Comparison of ENCODE assay signal across 8 mouse cellular contexts in genomic region chr1:20951300-20951763, GRCm38 (mm10). TPM values are rescaled to one million over a fixed set of nuclear protein-coding genes. Genes with fewer than 3 reads are reported as not detected.
DNase-seq lines count a peak whose midpoint lies in the region; ATAC-seq and TF ChIP-seq lines count a peak whose summit lies in the region.

TSS of gene Efhc1 (plus strand) at chr1:20951626.

- ATAC-seq in G1E (ENCODE audit: extremely low read depth, insufficient number of reproducible peaks, low FRiP score, poor library complexity, severe bottlenecking): no peak
- ATAC-seq in forebrain, embryonic 16.5 days: peak; percentile 97
- ATAC-seq in liver, postnatal 0 days: peak; percentile 98
- peak; percentile 98 for ATAC-seq in neural tube, embryonic 14.5 days (ENCODE audit: low read depth)

- peaks cover 13% of the 10 kb centered on the region for H3K27me3 ChIP-seq in G1E (ENCODE audit: insufficient read depth, low read length)
- H3K27me3 ChIP-seq in forebrain, embryonic 16.5 days (replicated peaks; ENCODE audit: control insufficient read depth, insufficient read depth, low read length): no peaks in the 10 kb centered on the region
- H3K27me3 ChIP-seq in liver, postnatal 0 days (ENCODE audit: insufficient read depth, low read length): no peaks in the 10 kb centered on the region
- H3K27me3 ChIP-seq in neural tube, embryonic 14.5 days (ENCODE audit: control insufficient read depth, insufficient read depth, low read length): no peaks in the 10 kb centered on the region
- H3K27me3 ChIP-seq in testis, adult 2 months (ENCODE audit: control insufficient read depth, insufficient read depth, low read length): no peaks in the 10 kb centered on the region

- H3K9ac ChIP-seq in forebrain, embryonic 16.5 days (replicated peaks; ENCODE audit: low read depth, low read length): peak within 1 kb of the TSS; percentile 61
- H3K9ac ChIP-seq in liver, postnatal 0 days (replicated peaks): peak within 1 kb of the TSS; percentile 59
- peak within 1 kb of the TSS; percentile 41 for H3K9ac ChIP-seq in neural tube, embryonic 14.5 days (replicated peaks; ENCODE audit: low read depth, low read length)

- intact Hi-C loops in heart, postnatal 25 days (cut with DNase I): loop anchor here (5.0 kb wide), 1 partner anchor 126 kb away; the partner anchor contains the start of gene Tram2

- TF ChIP-seq CTCF in G1E (IDR thresholded peaks at IDR 0.05; ENCODE audit: low read depth, low read length): no peak
- TF ChIP-seq CTCF in liver, postnatal 0 days (IDR thresholded peaks at IDR 0.05; ENCODE audit: low read depth): no peak
- no peak for TF ChIP-seq CTCF in testis, adult 2 months (IDR thresholded peaks at IDR 0.05; ENCODE audit: control insufficient read depth, insufficient read depth, insufficient replicate concordance, low read depth, low read length)

- TF ChIP-seq POLR2A in testis, adult 2 months (IDR thresholded peaks at IDR 0.05; ENCODE audit: control insufficient read depth, low read depth, low read length): peak; percentile 75

- TF ChIP-seq EP300 in liver, postnatal 0 days (IDR thresholded peaks at IDR 0.05; ENCODE audit: low read depth): no peak

- peak within 1 kb of the TSS; percentile 74 for H3K4me2 ChIP-seq in forebrain, embryonic 16.5 days (ENCODE audit: low read length)
- peak within 1 kb of the TSS; percentile 76 for H3K4me2 ChIP-seq in liver, postnatal 0 days (ENCODE audit: low read depth, low read length)
- peak within 1 kb of the TSS; percentile 60 for H3K4me2 ChIP-seq in neural tube, embryonic 14.5 days (ENCODE audit: low read depth, low read length)

- peak within 1 kb of the TSS; percentile 5; the same call in 1 of the 2 replicates for H3K4me3 ChIP-seq in G1E (ENCODE audit: low read depth, low read length)
- peak within 1 kb of the TSS; percentile 54 for H3K4me3 ChIP-seq in forebrain, embryonic 16.5 days (replicated peaks; ENCODE audit: low read length)
- H3K4me3 ChIP-seq in liver, postnatal 0 days (ENCODE audit: low read depth, low read length): peak within 1 kb of the TSS; percentile 47
- H3K4me3 ChIP-seq in neural tube, embryonic 14.5 days (ENCODE audit: low read depth, low read length): peak within 1 kb of the TSS; percentile 43
- H3K4me3 ChIP-seq in testis, adult 2 months (ENCODE audit: control insufficient read depth, low read depth, low read length): peak within 1 kb of the TSS; percentile 96

- no peaks in the 10 kb centered on the region for H3K36me3 ChIP-seq in G1E (replicated peaks)
- no peaks in the 10 kb centered on the region for H3K36me3 ChIP-seq in forebrain, embryonic 16.5 days (ENCODE audit: control insufficient read depth, insufficient read depth)
- no peaks in the 10 kb centered on the region for H3K36me3 ChIP-seq in liver, postnatal 0 days (replicated peaks; ENCODE audit: insufficient read depth, low read length)
- H3K36me3 ChIP-seq in neural tube, embryonic 14.5 days (ENCODE audit: control insufficient read depth, insufficient read depth, low read length): no peaks in the 10 kb centered on the region
- no peaks in the 10 kb centered on the region for H3K36me3 ChIP-seq in testis, adult 2 months (ENCODE audit: control insufficient read depth, insufficient read depth, low read length)

- no peaks in the 10 kb centered on the region for H3K9me3 ChIP-seq in G1E (replicated peaks)
- no peaks in the 10 kb centered on the region for H3K9me3 ChIP-seq in forebrain, embryonic 16.5 days (ENCODE audit: control insufficient read depth, low read length)
- no peaks in the 10 kb centered on the region for H3K9me3 ChIP-seq in liver, postnatal 0 days (ENCODE audit: low read length)
- no peaks in the 10 kb centered on the region for H3K9me3 ChIP-seq in neural tube, embryonic 14.5 days (ENCODE audit: control insufficient read depth, low read length)

- under 1% methylated on average over 22 of the region's 23 CpGs for WGBS in forebrain, embryonic 16.5 days
- 6% methylated on average over 23 of the region's 23 CpGs for WGBS in liver, postnatal 0 days (ENCODE audit: insufficient replicate concordance)
- 1% methylated on average over 22 of the region's 23 CpGs for WGBS in neural tube, embryonic 14.5 days

- peak within 1 kb of the TSS; percentile 77 for H3K27ac ChIP-seq in forebrain, embryonic 16.5 days (ENCODE audit: low read length)
- H3K27ac ChIP-seq in liver, postnatal 0 days (ENCODE audit: low read depth): no peak within 1 kb of the TSS
- H3K27ac ChIP-seq in neural tube, embryonic 14.5 days (ENCODE audit: low read depth, low read length): peak within 1 kb of the TSS; percentile 69
- H3K27ac ChIP-seq in testis, adult 2 months (ENCODE audit: control insufficient read depth, insufficient read depth, low read depth, low read length): peak within 1 kb of the TSS; percentile 91

- peaks cover 6% of the 10 kb centered on the region for H3K4me1 ChIP-seq in G1E (ENCODE audit: insufficient read depth, low read depth, low read length)
- peaks cover 6% of the 10 kb centered on the region for H3K4me1 ChIP-seq in forebrain, embryonic 16.5 days (replicated peaks; ENCODE audit: control insufficient read depth, insufficient read depth, low read length)
- peaks cover 9% of the 10 kb centered on the region for H3K4me1 ChIP-seq in liver, postnatal 0 days (ENCODE audit: insufficient read depth)
- H3K4me1 ChIP-seq in neural tube, embryonic 14.5 days (ENCODE audit: control insufficient read depth, insufficient read depth, low read length): no peaks in the 10 kb centered on the region
- H3K4me1 ChIP-seq in testis, adult 2 months (ENCODE audit: control insufficient read depth, insufficient read depth, low read length): peaks cover 8% of the 10 kb centered on the region

- no peak for DNase-seq in G1E (ENCODE audit: low spot score)
- peak; percentile 90 to 93 for DNase-seq in cerebellum, adult 18-20 months
- DNase-seq in heart, postnatal 25 days (ENCODE audit: low spot score): peak; percentile 88
- peak; percentile 94 for DNase-seq in layer of hippocampus, adult 11-12 months (ENCODE audit: low spot score)
- peak; percentile 89 for DNase-seq in liver, postnatal 0 days

RNA-seq across cellular contexts. Expression of gene Efhc1, which starts in this region (rescaled TPM):
- total RNA-seq in G1E (2014; fragmentation: Nextera tagmentation) (not detected in 2 replicates), G1E (2017) (not detected in 2 replicates)
- polyA plus RNA-seq in G1E (2012): not detected in 2 replicates
- polyA plus RNA-seq in forebrain, embryonic 16.5 days (2015; fragmentation: Nextera tagmentation; extraction: Ambion mirVana): 2.0 and 2.3 TPM in 2 replicates
- under 1 TPM; 0.42 to 0.75 TPM for total RNA-seq in heart, postnatal 25 days (2021)
- polyA plus RNA-seq in liver, postnatal 0 days (2015; fragmentation: Nextera tagmentation; extraction: Ambion mirVana): 0.34 and 0.39 TPM in 2 replicates
- 0.95 and 1.9 TPM in 2 replicates for polyA plus RNA-seq in neural tube, embryonic 14.5 days (2014; fragmentation: Nextera tagmentation; extraction: Ambion mirVana)
- 376 and 451 TPM in 2 replicates for polyA plus RNA-seq in testis, adult 2 months (2012; rRNA removed)

Comparison
In these comparisons a context has a peak if more than half of its experiments do, and no peak if none do; other contexts are left out.
1. RNA of gene Efhc1 (polyA plus RNA-seq): 376 to 451 TPM in testis, adult 2 months; 2.0 to 2.3 TPM in forebrain, embryonic 16.5 days, 0.95 to 1.9 TPM in neural tube, embryonic 14.5 days, 0.34 to 0.39 TPM in liver, postnatal 0 days and not detected in G1E; every median in the first group is over 100 times any median in the second.
2. Peak in DNase-seq in heart, postnatal 25 days; RNA of the gene not detected or under 1 TPM.
3. Peak in DNase-seq, ATAC-seq, H3K4me3 ChIP-seq, H3K9ac ChIP-seq and H3K4me2 ChIP-seq in liver, postnatal 0 days; RNA of the gene not detected or under 1 TPM.
4. H3K4me3 ChIP-seq: peak in every context shown above with its lines; median percentile 96 in testis, adult 2 months; 54 in forebrain, embryonic 16.5 days; 47 in liver, postnatal 0 days; 43 in neural tube, embryonic 14.5 days; 5 in G1E.
5. Peak in every context shown above with its lines, with median percentiles within 50 percentile points of each other: H3K4me2 ChIP-seq and H3K9ac ChIP-seq.